Mouse (Mus musculus) forebrain, embryonic 14.5 days (tissue): ENCODE data around the gene Tomm34. TPM values are rescaled to one million over a fixed set of nuclear protein-coding genes. Genes with fewer than 3 reads are reported as not detected.
A peak's percentile ranks its signal among the peaks of the same experiment; 100 is the strongest.

ENCODE experiments used
- ATAC-seq: fragments of 200-750 bp; cut with Nextera tagmentation; 2 replicates; pipeline ENCODE4 v1.8.0; 2017; ENCODE audit warnings: mild to moderate bottlenecking, moderate library complexity
- DNase-seq: peaks from one replicate; pipeline ENCODE4 v3.0.0-alpha.2; 2015; ENCODE audit warnings: low spot score
- H3K27ac ChIP-seq: fragments of 300-500 bp; sonication (generic); 2 replicates; pipeline ENCODE4 v1.5.1; 2014; ENCODE audit warnings: low read depth, mild to moderate bottlenecking, control low read depth, low read length, moderate library complexity
- H3K27me3 ChIP-seq: fragments of 300-500 bp; sonication (generic); replicated peaks from 2 replicates; pipeline ENCODE4 v1.6.1; 2014; ENCODE audit warnings: low read length, control low read depth, mixed read lengths; ENCODE audit not compliant: control insufficient read depth, insufficient read depth
- H3K36me3 ChIP-seq: fragments of 300-500 bp; sonication (generic); 2 replicates; pipeline ENCODE4 v1.6.1; 2014; ENCODE audit warnings: low read length, control low read depth; ENCODE audit not compliant: control insufficient read depth, insufficient read depth
- H3K4me1 ChIP-seq: fragments of 300-500 bp; sonication (generic); 2 replicates; pipeline ENCODE4 v1.6.1; 2014; ENCODE audit warnings: antibody characterized with exemption, low read length, control low read depth; ENCODE audit not compliant: control insufficient read depth, insufficient read depth
- H3K4me2 ChIP-seq: fragments of 300-500 bp; sonication (generic); 2 replicates; pipeline ENCODE4 v1.6.1; 2014; ENCODE audit warnings: mild to moderate bottlenecking, control low read depth, low read length
- H3K4me3 ChIP-seq: fragments of 300-500 bp; sonication (generic); 2 replicates; pipeline ENCODE4 v1.5.1; 2014; ENCODE audit warnings: low read depth, low read length, control low read depth
- H3K9ac ChIP-seq: fragments of 300-500 bp; sonication (generic); 2 replicates; pipeline ENCODE4 v1.6.1; 2014; ENCODE audit warnings: mild to moderate bottlenecking, low read length, control low read depth, moderate library complexity
- H3K9me3 ChIP-seq: fragments of 300-500 bp; sonication (generic); replicated peaks from 2 replicates; pipeline ENCODE4 v1.6.1; 2016; ENCODE audit warnings: low read length, control low read depth, mixed read lengths; ENCODE audit not compliant: control insufficient read depth
- WGBS: fragments of 180-500 bp; shearing (Covaris S2); extraction: QIAGEN DNeasy Blood & Tissue Kit; methylation state at CpG from one replicate; pipeline ENCODE4 v1.1.7; 2014; 5-methylcytosine and 5-hydroxymethylcytosine counted together
- polyA plus RNA-seq: library from polyadenylated mRNA; unstranded; fragments of >200 nt; fragmentation: Nextera tagmentation; extraction: Ambion mirVana; gene quantifications from 2 replicates; pipeline ENCODE4 v1.2.1, GENCODE M21; 2014

Tomm34 gene
- 53.1 and 60.3 TPM in 2 replicates for polyA plus RNA-seq

- no peaks in the 10 kb centered on the region for H3K27me3 ChIP-seq
- H3K27ac ChIP-seq: peak within 1 kb of the TSS; percentile 80
- peaks cover 8% of the 10 kb centered on the region for H3K36me3 ChIP-seq
- peak; percentile 94 for DNase-seq
- H3K4me2 ChIP-seq: peak within 1 kb of the TSS; percentile 85
- H3K4me3 ChIP-seq: peak within 1 kb of the TSS; percentile 87
- WGBS: under 1% methylated on average over 51 of the region's 55 CpGs
- H3K9me3 ChIP-seq: no peaks in the 10 kb centered on the region
- ATAC-seq: peak; percentile 94
- peaks cover 22% of the 10 kb centered on the region; the same call in 1 of the 2 replicates for H3K4me1 ChIP-seq
- peak within 1 kb of the TSS; percentile 88 for H3K9ac ChIP-seq
Observed at GRCm38 (mm10) chr2:164070765-164071436, at the start of gene Tomm34. Gene Tomm34 (minus strand): TSS chr2:164071169.

GRCm38 (mm10) chr2:164119503-164119902, 48.5 kb upstream of the Tomm34 start:
- ATAC-seq (no peak), DNase-seq (no peak)
- 95% methylated on average over 6 of the region's 6 CpGs for WGBS
- Histone ChIP-seq H3K27me3 (no peaks in the 10 kb centered on the region), H3K9me3 (no peaks in the 10 kb centered on the region), H3K27ac (no peak overlapping the region), H3K9ac (no peak overlapping the region), H3K4me2 (no peak overlapping the region), H3K4me1 (no peaks in the 10 kb centered on the region), H3K4me3 (no peak overlapping the region), H3K36me3 (peaks cover 49% of the 10 kb centered on the region)

DNA sequence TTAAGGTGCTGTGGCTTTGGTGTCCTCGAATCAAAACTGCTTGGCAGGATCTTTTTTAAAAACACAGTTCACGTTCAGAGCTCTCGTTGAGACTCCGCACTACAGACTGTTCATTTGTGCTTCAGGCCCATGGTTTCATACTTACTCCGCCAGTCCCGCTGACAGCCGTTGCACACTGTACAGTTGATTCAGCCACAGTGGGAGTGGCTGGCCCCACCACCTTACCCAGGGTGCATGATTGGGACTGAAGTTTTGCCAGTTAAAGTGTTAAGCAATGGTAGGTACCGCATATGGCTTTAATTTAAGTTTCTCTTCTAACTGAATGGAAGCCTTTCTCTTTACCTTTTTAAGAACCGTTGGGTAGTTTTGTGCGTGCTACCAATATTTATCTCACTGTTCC, 44.6 kb upstream of the Tomm34 start:
- WGBS: 86% methylated on average over 10 of the region's 10 CpGs
- no peak for DNase-seq

GRCm38 (mm10) chr2:164114051-164114450, 43.1 kb upstream of the Tomm34 start:
- H3K27ac ChIP-seq: no peak overlapping the region
- no peaks in the 10 kb centered on the region for H3K27me3 ChIP-seq
- H3K9ac ChIP-seq: no peak overlapping the region
- no peak overlapping the region for H3K4me2 ChIP-seq
- H3K4me3 ChIP-seq: no peak overlapping the region
- no peaks in the 10 kb centered on the region for H3K9me3 ChIP-seq
- DNase-seq: no peak
- no peak for ATAC-seq
- H3K4me1 ChIP-seq: no peaks in the 10 kb centered on the region
- WGBS: 90% methylated on average over 6 of the region's 6 CpGs
- H3K36me3 ChIP-seq: peaks cover 33% of the 10 kb centered on the region

More for the DNA sequence above, 44.6 kb upstream of the Tomm34 start:
- Histone ChIP-seq H3K9me3 (no peaks in the 10 kb centered on the region), H3K27me3 (no peaks in the 10 kb centered on the region), H3K4me2 (no peak overlapping the region), H3K9ac (no peak overlapping the region), H3K36me3 (peaks cover 44% of the 10 kb centered on the region), H3K4me1 (no peaks in the 10 kb centered on the region), H3K4me3 (no peak overlapping the region), H3K27ac (no peak overlapping the region)
- no peak for ATAC-seq

GRCm38 (mm10) chr2:164111546-164111945, 40.6 kb upstream of the Tomm34 start:
- Histone ChIP-seq H3K4me2 (no peak overlapping the region), H3K27ac (no peak overlapping the region), H3K9me3 (no peaks in the 10 kb centered on the region), H3K36me3 (peaks cover 32% of the 10 kb centered on the region), H3K9ac (no peak overlapping the region), H3K4me3 (no peak overlapping the region), H3K27me3 (no peaks in the 10 kb centered on the region), H3K4me1 (no peaks in the 10 kb centered on the region)
- no peak for ATAC-seq
- 94% methylated on average over 8 of the region's 8 CpGs for WGBS
- DNase-seq: no peak

DNA sequence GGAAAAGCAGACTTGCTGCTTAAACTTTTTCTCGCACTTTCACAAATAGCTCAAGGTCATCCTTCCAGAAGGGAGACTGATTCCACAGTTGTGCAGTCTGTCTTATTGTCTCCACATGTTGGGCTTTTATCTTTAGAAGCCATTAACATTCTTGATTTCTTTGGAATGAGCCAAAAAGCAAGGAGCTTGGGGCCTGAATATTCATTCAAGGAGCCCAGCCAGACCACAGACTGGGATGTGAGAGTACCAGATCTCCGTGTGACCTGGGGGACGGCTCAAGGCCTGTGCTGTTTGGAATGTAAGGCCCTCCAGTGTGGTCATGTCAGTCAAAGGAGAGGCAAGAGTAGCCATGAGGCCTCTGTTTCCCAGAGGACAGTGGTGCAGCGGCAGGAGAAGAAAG, 37.5 kb upstream of the Tomm34 start:
- no peaks in the 10 kb centered on the region for H3K4me1 ChIP-seq
- H3K36me3 ChIP-seq: peaks cover 33% of the 10 kb centered on the region
- DNase-seq (no peak), ATAC-seq (no peak)
- no peak overlapping the region for H3K9ac ChIP-seq
- H3K27me3 ChIP-seq: no peaks in the 10 kb centered on the region
- no peak overlapping the region for H3K27ac ChIP-seq
- no peak overlapping the region for H3K4me3 ChIP-seq
- H3K4me2 ChIP-seq: no peak overlapping the region
- no peaks in the 10 kb centered on the region for H3K9me3 ChIP-seq
- WGBS: 63% methylated on average over 4 of the region's 4 CpGs

DNA sequence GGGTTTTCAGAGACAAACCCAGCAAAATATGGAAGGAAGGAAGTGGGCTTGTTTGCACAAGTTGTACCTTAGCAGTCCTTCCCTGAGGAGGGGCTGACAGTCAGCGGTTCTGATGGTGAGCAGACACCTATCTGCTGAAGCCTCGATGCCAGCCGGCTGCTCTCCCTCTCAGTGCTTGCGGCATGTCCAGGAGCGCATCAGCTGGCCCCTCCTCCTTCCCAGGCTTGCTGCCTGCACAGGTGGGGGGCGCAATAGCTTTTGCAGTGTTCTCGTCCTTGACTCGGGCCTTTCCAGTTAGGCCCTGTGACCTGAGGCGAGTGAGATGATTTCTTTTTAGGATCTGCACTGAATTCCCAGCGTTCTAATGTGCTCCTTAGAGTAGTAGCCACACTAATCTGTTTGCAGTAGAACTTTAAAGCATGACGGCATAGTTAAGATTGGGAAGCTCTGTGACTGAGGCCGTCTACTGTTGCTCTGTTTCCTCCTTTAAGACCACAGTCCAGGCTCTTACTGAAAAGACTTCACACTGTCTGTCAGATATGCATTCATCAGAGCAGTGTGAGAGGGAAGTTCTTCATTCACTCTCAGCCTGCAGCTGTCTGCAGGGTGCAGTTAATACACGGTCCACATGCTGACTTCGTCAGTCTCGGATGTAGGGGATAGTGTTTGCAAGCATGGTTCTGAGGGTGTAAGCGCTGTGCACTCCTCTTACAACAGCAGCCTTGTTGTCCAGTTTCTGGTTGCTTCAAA, 36.3 kb upstream of the Tomm34 start:
- no peaks in the 10 kb centered on the region for H3K9me3 ChIP-seq
- no peak overlapping the region for H3K4me2 ChIP-seq
- no peak for ATAC-seq
- H3K4me3 ChIP-seq: no peak overlapping the region
- no peak for DNase-seq
- H3K27me3 ChIP-seq: no peaks in the 10 kb centered on the region
- H3K27ac ChIP-seq: no peak overlapping the region
- H3K36me3 ChIP-seq: peaks cover 26% of the 10 kb centered on the region
- 70% methylated on average over 16 of the region's 16 CpGs for WGBS
- no peak overlapping the region for H3K9ac ChIP-seq
- H3K4me1 ChIP-seq: no peaks in the 10 kb centered on the region

GRCm38 (mm10) chr2:164106287-164107035, 35.5 kb upstream of the Tomm34 start:
- Histone ChIP-seq H3K9ac (no peak overlapping the region), H3K4me1 (no peaks in the 10 kb centered on the region), H3K4me3 (no peak overlapping the region), H3K27me3 (no peaks in the 10 kb centered on the region), H3K36me3 (peaks cover 29% of the 10 kb centered on the region), H3K4me2 (no peak overlapping the region), H3K27ac (no peak overlapping the region), H3K9me3 (no peaks in the 10 kb centered on the region)
- ATAC-seq: no peak
- no peak for DNase-seq
- WGBS: 81% methylated on average over 14 of the region's 14 CpGs
